Mouse (Mus musculus) kidney, embryonic 14.5 days (tissue): ENCODE measurements around the gene Asic2. TPM values are rescaled to one million over a fixed set of nuclear protein-coding genes. Genes with fewer than 3 reads are reported as not detected.

Source experiments
- ATAC-seq: fragments of 200-750 bp; cut with Nextera tagmentation; 2 replicates; pipeline ENCODE4 v1.8.0; 2017; ENCODE audit warnings: moderate number of reproducible peaks, mild to moderate bottlenecking, moderate TSS enrichment, moderate library complexity; ENCODE audit not compliant: low FRiP score, low TSS enrichment
- H3K27ac ChIP-seq: fragments of 300-500 bp; sonication (generic); 2 replicates; pipeline ENCODE4 v1.5.1; 2014; ENCODE audit warnings: low read depth, mild to moderate bottlenecking, low read length, moderate library complexity, mixed read lengths
- H3K27me3 ChIP-seq: fragments of 300-500 bp; sonication (generic); 2 replicates; pipeline ENCODE4 v1.6.1; 2014; ENCODE audit warnings: mild to moderate bottlenecking, low read length; ENCODE audit not compliant: control insufficient read depth, insufficient read depth
- H3K36me3 ChIP-seq: fragments of 300-500 bp; sonication (generic); 2 replicates; pipeline ENCODE4 v1.6.1; 2014; ENCODE audit warnings: low read length, mixed read lengths; ENCODE audit not compliant: control insufficient read depth, insufficient read depth
- H3K4me1 ChIP-seq: fragments of 300-500 bp; sonication (generic); 2 replicates; pipeline ENCODE4 v1.6.1; 2014; ENCODE audit warnings: low read length, mixed read lengths; ENCODE audit not compliant: control insufficient read depth, insufficient read depth
- H3K4me2 ChIP-seq: fragments of 300-500 bp; sonication (generic); replicated peaks from 2 replicates; pipeline ENCODE4 v1.6.1; 2014; ENCODE audit warnings: low read depth, mild to moderate bottlenecking, low read length
- H3K4me3 ChIP-seq: fragments of 300-500 bp; sonication (generic); 2 replicates; pipeline ENCODE4 v1.5.1; 2014; ENCODE audit warnings: mild to moderate bottlenecking, low read length
- H3K9ac ChIP-seq: fragments of 300-500 bp; sonication (generic); 2 replicates; pipeline ENCODE4 v1.6.1; 2014; ENCODE audit warnings: low read depth, mild to moderate bottlenecking, low read length, moderate library complexity
- H3K9me3 ChIP-seq: fragments of 300-500 bp; sonication (generic); 2 replicates; pipeline ENCODE4 v1.6.1; 2016; ENCODE audit warnings: low read length; ENCODE audit not compliant: control insufficient read depth
- WGBS: fragments of 180-500 bp; shearing (Covaris S2); extraction: QIAGEN DNeasy Blood & Tissue Kit; methylation state at CpG from one replicate; pipeline ENCODE4 v1.1.7; 2014; 5-methylcytosine and 5-hydroxymethylcytosine counted together
- polyA plus RNA-seq: library from polyadenylated mRNA; unstranded; fragments of >200 nt; fragmentation: Nextera tagmentation; extraction: Ambion mirVana; gene quantifications from 2 replicates; pipeline ENCODE4 v1.2.1, GENCODE M21; 2014

Asic2 gene
- polyA plus RNA-seq, 1 experiment from 2014 or later = 3.4 TPM

- Histone ChIP-seq H3K4me1 (no peaks in the 10 kb centered on the region), H3K27me3 (no peaks in the 10 kb centered on the region), H3K4me2 (no peak overlapping the region), H3K27ac (no peak overlapping the region), H3K9me3 (no peaks in the 10 kb centered on the region), H3K9ac (no peak overlapping the region), H3K36me3 (no peaks in the 10 kb centered on the region), H3K4me3 (no peak overlapping the region)
- no peak for ATAC-seq
- WGBS = 88% methylated on average over 2 of the region's 2 CpGs
Measured at GRCm38 (mm10) chr11:81236070-81236469, 732.2 kb downstream of the Asic2 start.

DNA sequence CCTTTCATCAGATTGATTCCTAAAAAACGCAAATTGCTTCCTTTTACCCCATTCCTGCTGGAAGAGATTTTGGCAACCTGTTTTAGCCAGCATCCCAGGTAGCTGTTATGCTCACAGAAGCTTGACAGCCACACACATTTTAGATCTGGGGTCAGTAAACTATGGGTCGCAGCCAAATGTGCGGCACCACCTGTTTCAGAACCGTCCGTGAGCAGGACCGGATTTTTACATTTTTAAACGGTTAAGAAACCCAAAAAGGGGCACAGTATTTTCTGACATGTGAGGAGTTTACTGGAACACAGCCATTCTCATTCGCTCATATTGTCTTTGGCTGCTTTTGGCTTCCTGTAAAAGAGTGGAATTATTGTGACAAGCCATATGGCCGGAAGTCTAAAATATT, 744.9 kb downstream of the Asic2 start:
- Histone ChIP-seq H3K36me3 (no peaks in the 10 kb centered on the region), H3K4me1 (no peaks in the 10 kb centered on the region), H3K27ac (no peak overlapping the region), H3K9me3 (no peaks in the 10 kb centered on the region), H3K9ac (no peak overlapping the region), H3K4me3 (no peak overlapping the region), H3K27me3 (no peaks in the 10 kb centered on the region), H3K4me2 (no peak overlapping the region)
- ATAC-seq = no peak
- WGBS = 71% methylated on average over 9 of the region's 9 CpGs

DNA sequence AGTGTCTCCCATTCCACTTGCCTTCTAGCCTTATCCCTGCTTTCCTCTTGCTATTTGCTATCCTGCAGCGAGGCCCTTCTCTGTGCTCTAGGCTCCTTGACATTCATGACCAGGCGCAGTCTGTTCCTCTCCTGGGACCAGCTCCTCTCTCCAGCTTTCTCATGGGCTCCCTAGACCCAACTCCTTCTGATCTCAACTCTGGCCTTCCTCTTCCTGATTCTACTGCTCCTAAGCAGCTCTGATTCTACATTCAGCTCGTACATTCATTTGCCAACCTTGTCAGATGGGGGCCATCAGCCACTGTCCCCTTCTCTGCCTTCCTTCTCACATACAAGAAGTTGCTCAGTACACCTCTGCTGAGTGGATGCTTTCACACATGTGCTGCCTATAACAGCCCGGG, 747.5 kb downstream of the Asic2 start:
- no peaks in the 10 kb centered on the region for H3K27me3 ChIP-seq
- no peaks in the 10 kb centered on the region for H3K9me3 ChIP-seq
- no peak for ATAC-seq
- 86% methylated on average over 4 of the region's 4 CpGs for WGBS
- H3K4me1 ChIP-seq = no peaks in the 10 kb centered on the region
- no peak overlapping the region for H3K4me3 ChIP-seq
- H3K27ac ChIP-seq = no peak overlapping the region
- no peak overlapping the region for H3K4me2 ChIP-seq
- H3K9ac ChIP-seq = no peak overlapping the region
- H3K36me3 ChIP-seq = no peaks in the 10 kb centered on the region

- ATAC-seq = no peak
- Histone ChIP-seq H3K4me3 (no peak overlapping the region), H3K27ac (no peak overlapping the region), H3K4me2 (no peak overlapping the region), H3K36me3 (no peaks in the 10 kb centered on the region), H3K4me1 (no peaks in the 10 kb centered on the region), H3K9me3 (no peaks in the 10 kb centered on the region), H3K27me3 (no peaks in the 10 kb centered on the region), H3K9ac (no peak overlapping the region)
- 41% methylated on average over 4 of the region's 4 CpGs for WGBS
Measured at GRCm38 (mm10) chr11:81205471-81205870, 762.8 kb downstream of the Asic2 start.

DNA sequence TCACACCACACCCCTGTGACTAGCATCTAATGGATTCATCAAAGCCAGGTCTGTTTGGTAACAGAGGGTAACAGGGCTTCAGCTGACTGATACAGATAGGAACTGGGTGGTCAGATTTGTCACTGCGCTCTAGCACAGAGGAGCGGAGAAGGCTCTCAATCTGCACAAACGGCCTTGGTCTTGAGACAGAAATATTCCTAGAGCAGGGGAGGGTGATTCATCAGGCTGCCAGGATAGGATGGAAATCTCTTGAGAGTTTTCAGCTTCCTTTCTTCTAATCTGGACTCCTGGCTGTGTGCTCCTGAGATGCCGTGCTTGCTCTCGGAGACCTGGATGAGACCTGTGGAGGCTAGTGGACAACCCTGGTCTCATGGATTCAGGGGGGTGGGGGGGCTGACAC, 765.7 kb downstream of the Asic2 start:
- Histone ChIP-seq H3K9ac (no peak overlapping the region), H3K4me1 (no peaks in the 10 kb centered on the region), H3K9me3 (no peaks in the 10 kb centered on the region), H3K4me3 (no peak overlapping the region), H3K4me2 (no peak overlapping the region), H3K27me3 (no peaks in the 10 kb centered on the region), H3K36me3 (no peaks in the 10 kb centered on the region), H3K27ac (no peak overlapping the region)
- ATAC-seq = no peak
- WGBS = 79% methylated on average over 5 of the region's 5 CpGs

GRCm38 (mm10) chr11:81193856-81194255, 774.4 kb downstream of the Asic2 start:
- ATAC-seq = no peak
- no peaks in the 10 kb centered on the region for H3K9me3 ChIP-seq
- no peaks in the 10 kb centered on the region for H3K4me1 ChIP-seq
- no peak overlapping the region for H3K4me2 ChIP-seq
- no peak overlapping the region for H3K4me3 ChIP-seq
- H3K9ac ChIP-seq = no peak overlapping the region
- no peak overlapping the region for H3K27ac ChIP-seq
- 46% methylated on average over 4 of the region's 4 CpGs for WGBS
- H3K36me3 ChIP-seq = no peaks in the 10 kb centered on the region
- no peaks in the 10 kb centered on the region for H3K27me3 ChIP-seq

DNA sequence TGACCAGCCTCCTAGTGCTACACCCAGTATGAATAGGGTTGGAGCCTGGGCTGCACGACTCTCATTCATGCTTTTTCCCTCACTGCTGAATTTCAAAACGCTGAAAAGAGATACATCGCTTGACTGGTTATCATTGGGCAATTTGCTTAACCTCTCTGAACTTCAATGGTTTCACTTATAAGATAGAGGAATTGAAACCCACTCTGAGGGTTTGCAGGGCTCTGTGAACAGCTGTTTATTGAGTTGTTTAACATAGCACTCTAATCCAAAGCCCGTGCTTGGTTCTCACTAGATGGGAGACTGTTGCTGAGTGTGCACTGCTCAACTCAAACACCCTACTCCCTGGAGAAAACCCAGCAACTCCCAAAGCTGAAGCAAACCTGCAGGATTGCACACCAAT, 776.1 kb downstream of the Asic2 start:
- Histone ChIP-seq H3K4me2 (no peak overlapping the region), H3K4me1 (no peaks in the 10 kb centered on the region), H3K4me3 (no peak overlapping the region), H3K27me3 (no peaks in the 10 kb centered on the region), H3K36me3 (no peaks in the 10 kb centered on the region), H3K9me3 (no peaks in the 10 kb centered on the region), H3K9ac (no peak overlapping the region), H3K27ac (no peak overlapping the region)
- 90% methylated on average over 4 of the region's 4 CpGs for WGBS
- ATAC-seq = no peak

- no peaks in the 10 kb centered on the region for H3K36me3 ChIP-seq
- peaks cover 7% of the 10 kb centered on the region; the same call in 1 of the 2 replicates for H3K4me1 ChIP-seq
- no peak overlapping the region for H3K4me3 ChIP-seq
- no peak for ATAC-seq
- H3K9me3 ChIP-seq = no peaks in the 10 kb centered on the region
- no peak overlapping the region for H3K4me2 ChIP-seq
- no peak overlapping the region for H3K27ac ChIP-seq
- 90% methylated on average over 6 of the region's 6 CpGs for WGBS
- no peak overlapping the region for H3K9ac ChIP-seq
- no peaks in the 10 kb centered on the region for H3K27me3 ChIP-seq
Measured at GRCm38 (mm10) chr11:81189103-81189502, 779.2 kb downstream of the Asic2 start.

DNA sequence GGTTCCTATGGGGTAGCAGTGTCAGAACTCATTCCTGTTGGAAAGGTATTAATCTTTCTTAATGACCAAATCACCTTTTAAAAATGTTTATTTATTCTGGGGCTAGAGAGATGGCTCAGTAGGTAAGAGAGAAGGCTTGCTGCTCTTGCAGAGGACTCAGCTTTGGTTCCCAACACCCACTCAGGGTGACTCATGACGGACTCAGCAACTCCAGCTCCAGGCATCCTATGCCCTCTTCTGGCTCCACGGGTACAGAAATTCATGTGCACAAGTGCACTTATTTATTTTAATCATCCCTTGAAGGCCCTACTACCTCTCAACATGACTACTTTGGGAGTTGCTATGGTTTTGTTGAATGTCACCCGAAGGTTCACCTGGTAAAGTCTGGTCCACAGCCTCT, 780.4 kb downstream of the Asic2 start:
- Histone ChIP-seq H3K4me3 (no peak overlapping the region), H3K9ac (no peak overlapping the region), H3K4me1 (peaks cover 7% of the 10 kb centered on the region; the same call in 1 of the 2 replicates), H3K4me2 (no peak overlapping the region), H3K36me3 (no peaks in the 10 kb centered on the region), H3K27ac (no peak overlapping the region), H3K27me3 (no peaks in the 10 kb centered on the region), H3K9me3 (no peaks in the 10 kb centered on the region)
- no peak for ATAC-seq
- WGBS = 88% methylated on average over 3 of the region's 3 CpGs

DNA sequence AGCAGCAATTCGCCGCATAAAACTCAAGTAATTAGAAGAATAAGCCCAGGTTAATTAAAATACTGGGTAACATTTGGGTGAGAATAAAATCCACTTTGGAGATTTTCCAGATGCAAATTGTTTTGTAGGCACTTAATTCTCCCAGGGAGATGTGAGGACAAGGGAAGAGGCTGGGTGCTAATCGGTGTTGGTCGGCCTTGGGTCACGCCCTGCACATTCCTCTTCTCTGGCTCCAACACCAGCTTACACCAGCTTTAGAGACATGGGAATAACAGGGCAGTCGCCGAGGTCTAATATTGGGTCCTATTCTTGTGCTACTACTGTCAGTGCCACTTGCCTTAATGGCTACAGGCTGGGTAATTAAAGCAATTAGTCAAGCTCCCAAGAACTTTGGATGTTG, 783.5 kb downstream of the Asic2 start:
- no peak for ATAC-seq
- WGBS = 61% methylated on average over 7 of the region's 7 CpGs

More for the DNA sequence above, 783.5 kb downstream of the Asic2 start:
- H3K27ac ChIP-seq = no peak overlapping the region
- no peaks in the 10 kb centered on the region for H3K36me3 ChIP-seq
- no peaks in the 10 kb centered on the region for H3K27me3 ChIP-seq
- H3K9ac ChIP-seq = no peak overlapping the region
- no peaks in the 10 kb centered on the region for H3K9me3 ChIP-seq
- no peak overlapping the region for H3K4me2 ChIP-seq
- H3K4me3 ChIP-seq = no peak overlapping the region
- peaks cover 7% of the 10 kb centered on the region; the same call in 1 of the 2 replicates for H3K4me1 ChIP-seq
